Mouse (Mus musculus): ENCODE results near the gene Zfp735.

Zfp735 gene

GRCm38 (mm10) chr11:73688478-73688877 lies at the start of gene Zfp735:
Gene Zfp735, plus strand, starts transcription at chr11:73688778.
- in situ Hi-C loops (cut with MboI; ENCODE audit: low pct_unique_long_range_greater_than_20kb in 1 of 2, low sequenced_read_pairs in 2 of 2, unreplicated experiment in 1 of 2), result no loop called here

GRCm38 (mm10) chr11:73759115-73759514 lies 70.5 kb downstream of the Zfp735 start:
- in situ Hi-C loops (cut with MboI; ENCODE audit: low pct_unique_long_range_greater_than_20kb in 1 of 2, low sequenced_read_pairs in 2 of 2, unreplicated experiment in 1 of 2), result no loop called here

All from mouse embryonic stem cell (cell line).